Mouse (Mus musculus) megakaryocyte progenitor cell, adult 5-6 weeks (primary cell): ENCODE measurements around the gene Tspan9. TPM values are rescaled to one million over a fixed set of nuclear protein-coding genes. Genes with fewer than 3 reads are reported as not detected.

Experiments
- ATAC-seq: replicated peaks from 2 replicates; pipeline ENCODE4 v1.8.0; 2016; ENCODE audit warnings: mild to moderate bottlenecking, moderate TSS enrichment, inconsistent platforms; ENCODE audit not compliant: poor library complexity
- total RNA-seq, 2 experiments: library from RNA; stranded (forward) in 1 of 2; stranded (reverse) in 1 of 2; fragments of 157-497, 149-512 nt in 1 of 2; fragments of 200-1000 nt in 1 of 2; gene quantifications; 2 replicates each; pipeline versions ENCODE4 v1.2.3 to v1.2.4; 2015 to 2017

The Tspan9 gene
- total RNA-seq, 2 experiments from 2014 or later, result 2.7 to 2.8 TPM

DNA sequence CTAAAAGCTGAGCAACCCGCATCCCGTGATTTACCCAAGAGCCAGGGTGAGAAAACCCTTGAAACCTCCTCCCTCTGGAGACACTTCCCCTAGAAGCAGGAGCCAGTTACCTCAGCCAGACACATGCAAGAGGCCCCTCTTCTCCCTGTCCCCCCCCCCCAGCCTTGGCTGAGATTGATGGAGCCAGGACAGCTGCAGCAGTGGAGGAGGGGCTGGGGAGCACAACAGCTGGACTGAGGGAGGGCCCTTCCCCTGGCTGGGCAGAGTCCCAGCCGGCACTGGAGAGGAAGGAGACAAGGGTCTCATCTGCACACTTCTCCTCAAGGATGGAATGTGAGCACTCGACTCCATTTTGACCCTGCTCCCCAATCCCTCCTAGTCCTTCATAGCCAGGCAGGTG is 64.9 kb downstream of the Tspan9 start:
- ATAC-seq, result no peak

- ATAC-seq, result no peak
Measured at GRCm38 (mm10) chr6:128076104-128077020, 67.0 kb downstream of the Tspan9 start.

GRCm38 (mm10) chr6:128075453-128076003 is 67.9 kb downstream of the Tspan9 start:
- ATAC-seq, result no peak

DNA sequence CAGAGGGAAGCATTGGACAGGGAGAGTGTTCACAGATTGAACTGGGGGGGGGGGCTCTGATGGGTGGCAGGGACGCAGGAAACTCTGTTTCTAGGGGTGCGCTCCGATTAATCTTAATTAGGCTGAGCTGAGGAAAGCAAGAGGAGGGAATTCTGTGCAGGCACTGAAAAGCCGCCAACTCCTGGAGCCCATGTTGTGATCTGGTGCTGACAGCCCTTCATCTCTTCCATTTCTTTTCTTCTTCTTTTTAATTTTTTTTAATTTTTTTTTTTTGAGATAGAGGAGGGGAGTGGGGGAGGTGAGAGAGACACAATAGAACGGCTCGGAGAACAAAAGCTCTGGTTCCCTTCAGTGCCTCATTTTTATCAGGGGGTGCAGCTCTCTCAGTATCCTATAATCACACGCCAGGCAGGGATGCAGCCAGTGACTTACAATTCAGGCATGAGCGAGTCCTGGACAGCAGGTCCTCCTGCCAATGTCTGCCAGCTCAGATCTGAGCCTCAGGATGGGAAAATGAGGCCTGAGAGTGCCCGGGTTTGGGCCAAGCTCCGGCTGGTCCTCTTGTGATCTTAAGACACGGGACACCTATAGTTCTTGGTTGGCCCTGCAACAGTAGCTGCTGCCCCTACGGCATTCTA is 72.4 kb downstream of the Tspan9 start:
- ATAC-seq, result no peak

DNA sequence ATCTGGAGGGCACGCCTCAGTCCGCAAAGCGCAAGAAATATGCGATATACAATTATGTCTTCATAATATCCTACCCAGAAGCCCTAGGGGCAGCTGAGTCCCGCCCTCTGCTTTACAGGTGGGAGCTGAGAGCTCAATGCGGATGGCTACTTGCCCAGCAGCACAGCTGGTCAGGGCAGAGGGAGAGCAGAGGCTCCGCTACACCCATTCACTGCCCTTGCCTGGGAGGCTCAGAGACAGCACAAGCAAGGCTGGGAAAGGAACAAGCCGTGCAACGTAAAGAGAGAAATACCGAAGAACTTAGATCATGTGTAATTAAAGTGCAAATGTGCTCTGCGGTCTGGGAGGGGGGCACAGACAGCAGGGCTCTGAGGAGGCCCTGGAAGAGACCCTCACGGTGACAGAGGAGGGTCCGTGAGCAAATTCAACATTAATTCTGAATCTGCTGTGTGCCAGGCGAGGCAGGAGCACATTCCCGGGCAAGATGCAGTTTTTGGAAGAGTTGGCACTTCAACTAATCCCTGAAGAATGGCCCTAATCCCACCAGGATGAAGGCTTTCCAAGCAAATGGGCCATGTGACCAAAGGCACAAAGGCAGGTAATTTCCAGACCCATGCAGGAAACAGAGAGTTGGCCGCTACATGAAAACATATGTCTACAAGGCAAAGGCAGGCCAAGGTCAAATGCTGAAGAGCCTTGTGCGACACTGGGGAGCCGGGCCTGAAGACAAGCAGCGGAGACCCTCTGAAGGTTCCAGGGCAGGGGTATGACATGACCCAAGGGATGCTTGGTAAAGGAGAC is 73.1 kb downstream of the Tspan9 start:
- no peak for ATAC-seq

DNA sequence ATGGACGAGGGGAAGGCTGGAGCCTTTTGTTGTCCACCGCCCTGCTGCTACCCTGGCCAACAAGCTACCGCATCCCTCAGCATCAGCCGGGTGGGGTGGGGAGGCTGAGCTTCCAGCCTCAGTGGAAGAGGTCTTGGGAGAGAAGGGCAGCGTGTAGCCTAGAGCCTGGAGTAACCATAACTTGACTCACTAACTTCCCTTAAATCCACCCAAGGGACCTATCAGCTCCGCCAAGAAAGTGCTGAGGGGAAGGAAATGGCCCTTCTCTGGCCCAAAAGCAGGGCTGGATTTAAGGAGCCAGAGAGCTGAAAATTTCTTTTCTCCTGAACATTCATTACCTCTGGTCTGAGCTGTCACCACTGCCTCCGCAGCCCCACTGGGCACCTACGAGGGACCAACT is 75.2 kb downstream of the Tspan9 start:
- no peak for ATAC-seq

GRCm38 (mm10) chr6:128065982-128066381 is 77.4 kb downstream of the Tspan9 start:
- ATAC-seq, result peak; percentile 54

DNA sequence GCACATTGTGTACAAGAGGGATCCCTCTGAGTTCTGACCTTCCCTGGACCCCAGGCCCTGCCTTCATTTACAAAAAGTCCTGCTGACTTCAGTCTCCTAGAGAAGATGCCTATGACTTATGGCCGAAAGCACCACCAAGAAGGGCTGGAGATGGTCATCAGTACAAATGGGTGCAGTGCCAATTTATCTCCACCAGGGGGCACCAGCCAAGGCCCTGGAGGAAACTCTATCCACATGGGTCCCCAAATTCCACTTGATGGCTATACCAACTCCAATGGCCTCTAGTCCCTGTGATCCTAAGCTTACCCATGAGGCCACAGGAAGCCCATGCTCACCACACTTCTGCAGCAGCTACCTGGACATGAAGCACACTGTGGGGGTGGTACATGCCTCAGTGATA is 79.9 kb downstream of the Tspan9 start:
- ATAC-seq, result peak; percentile 55

DNA sequence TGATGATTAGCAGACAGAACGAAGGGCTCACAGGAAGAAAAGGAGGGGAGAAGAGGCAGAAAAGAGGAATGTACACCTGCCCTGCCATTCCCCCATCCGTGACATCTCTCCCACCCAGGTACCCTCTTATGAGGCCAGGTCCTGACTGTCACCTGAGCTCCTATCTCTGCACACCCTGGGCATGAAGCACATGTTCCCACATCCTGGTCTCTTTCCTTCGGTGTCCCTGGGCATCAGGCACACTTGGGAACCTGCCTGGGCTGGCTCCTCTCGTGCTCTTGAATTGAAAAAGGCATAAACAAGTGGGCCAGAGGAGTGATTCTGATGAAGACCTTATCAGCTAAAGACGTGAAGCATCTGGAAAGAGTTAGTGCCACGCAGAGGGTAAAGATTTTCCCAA is 80.6 kb downstream of the Tspan9 start:
- no peak for ATAC-seq

DNA sequence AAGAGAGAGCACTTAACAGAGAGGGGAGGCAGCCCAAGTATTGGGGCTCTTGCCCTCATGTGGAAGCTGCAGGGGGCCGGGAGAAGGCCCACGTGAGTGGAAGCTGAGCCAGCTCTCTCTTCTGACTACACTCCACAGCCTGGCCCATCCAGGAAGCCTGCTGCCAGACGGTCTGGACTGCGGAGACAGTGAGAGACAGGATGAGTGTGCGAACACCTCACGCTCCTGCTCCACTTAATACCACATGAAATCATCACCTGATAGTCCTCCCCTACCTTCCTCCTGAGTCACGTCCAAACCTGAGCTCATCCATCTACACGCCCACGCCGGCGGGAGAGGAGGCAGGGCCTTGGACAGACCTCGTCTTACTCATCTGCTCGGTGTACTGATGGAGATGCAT is 81.2 kb downstream of the Tspan9 start:
- ATAC-seq, result no peak

GRCm38 (mm10) chr6:128061342-128061741 is 82.1 kb downstream of the Tspan9 start:
- no peak for ATAC-seq

GRCm38 (mm10) chr6:128058570-128058969 is 84.8 kb downstream of the Tspan9 start:
- ATAC-seq, result no peak

DNA sequence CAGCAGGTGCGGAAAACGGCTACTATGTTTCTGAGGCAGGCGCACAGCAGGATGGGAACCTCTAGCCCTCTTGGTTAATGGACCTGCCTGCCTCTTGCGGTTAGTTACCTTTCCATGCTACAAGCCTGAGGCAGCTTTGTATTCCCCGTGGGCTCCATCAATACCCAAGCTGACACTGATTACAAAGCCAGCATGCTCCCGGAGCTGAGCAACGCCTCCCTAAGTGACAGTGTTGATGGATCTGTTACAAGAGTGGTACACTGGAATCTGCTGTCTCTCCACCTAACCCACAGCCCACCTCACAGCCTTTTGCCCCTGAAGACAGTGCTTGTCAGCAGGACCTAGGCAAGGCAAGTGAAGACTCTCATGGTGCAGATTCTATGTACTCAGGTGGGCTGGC is 85.2 kb downstream of the Tspan9 start:
- ATAC-seq, result no peak

- no peak for ATAC-seq
Measured at GRCm38 (mm10) chr6:128053000-128053732, 90.2 kb downstream of the Tspan9 start.

DNA sequence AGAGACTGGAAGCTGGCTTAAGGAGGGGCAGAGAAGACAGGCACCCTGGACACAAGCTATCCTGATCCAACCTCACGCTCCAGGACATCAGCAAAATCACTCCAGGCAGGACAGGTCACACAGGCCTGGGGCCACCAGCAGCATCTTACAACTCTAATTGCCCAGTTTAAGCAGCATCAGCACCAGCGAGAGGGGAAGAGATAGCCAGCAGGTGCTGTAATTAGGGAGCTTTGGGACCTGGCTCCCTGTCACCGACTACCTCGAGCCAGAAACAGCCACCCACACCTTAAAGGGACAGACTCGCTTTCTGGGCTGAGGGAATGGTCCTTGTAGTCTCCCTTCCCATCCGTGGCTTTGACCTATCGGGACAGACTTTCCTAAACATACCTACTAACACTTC is 95.7 kb downstream of the Tspan9 start:
- no peak for ATAC-seq

- ATAC-seq, result no peak
Measured at GRCm38 (mm10) chr6:128047239-128047638, 96.2 kb downstream of the Tspan9 start.

GRCm38 (mm10) chr6:128046799-128047198 is 96.6 kb downstream of the Tspan9 start:
- ATAC-seq, result no peak

GRCm38 (mm10) chr6:128044691-128045090 is 98.7 kb downstream of the Tspan9 start:
- ATAC-seq, result peak; percentile 73

DNA sequence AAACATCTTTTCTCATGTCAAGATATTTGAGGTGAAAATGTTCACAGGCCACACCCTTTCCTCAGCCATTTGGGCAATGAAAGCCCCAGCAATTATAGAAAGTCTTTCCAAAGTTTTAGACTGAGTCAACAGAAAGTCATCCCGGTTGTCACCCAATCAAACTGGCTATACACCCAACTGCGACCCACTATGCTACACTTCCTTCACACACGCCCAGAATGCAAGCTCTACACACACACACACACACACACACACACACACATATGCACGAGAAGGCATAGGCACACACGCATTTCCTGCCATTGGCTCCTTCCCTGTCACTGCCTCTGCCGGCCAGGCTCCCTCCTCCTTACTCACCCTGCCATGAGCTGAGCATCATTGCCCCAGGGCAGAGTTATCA is 99.9 kb downstream of the Tspan9 start:
- peak; percentile 24 for ATAC-seq

GRCm38 (mm10) chr6:128041836-128042235 is 101.6 kb downstream of the Tspan9 start:
- ATAC-seq, result peak; percentile 60
